Mouse (Mus musculus) right cerebral cortex, postnatal 36 days (tissue): ENCODE measurements at regions not wholly inside any gene's neighbourhood (a gene's known extent, or its start where the extent isn't known, plus 50 kb on each side); places are given as distances from the start of the nearest gene placed in this dataset.

Experiments used
- DNase-seq, 2 experiments: peaks; one replicate each; pipeline ENCODE4 v3.0.0; 2022; ENCODE audit warnings: low spot score in 2 of 2, mixed read lengths in 1 of 2

DNA sequence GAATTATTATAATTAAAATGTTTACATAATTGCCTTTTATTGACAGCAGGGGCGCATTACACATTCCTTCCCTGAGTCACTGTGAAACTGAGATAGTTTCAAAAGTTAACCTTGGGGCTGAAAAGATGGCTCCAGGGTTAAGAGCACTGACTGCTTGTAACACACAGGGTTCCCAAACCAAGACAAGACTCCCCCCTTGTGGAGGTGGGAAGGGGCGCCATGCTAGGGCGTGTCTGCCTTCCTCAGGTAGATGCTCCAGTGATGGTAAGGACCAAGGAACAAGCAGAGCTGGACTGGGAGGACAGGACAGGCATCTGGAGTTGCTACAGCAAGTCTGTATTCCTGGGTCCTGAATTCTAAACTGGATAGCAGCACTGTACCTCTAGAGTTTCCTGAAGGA lies 351.9 kb downstream of the Tbc1d22a start:
- no peak for DNase-seq

DNA sequence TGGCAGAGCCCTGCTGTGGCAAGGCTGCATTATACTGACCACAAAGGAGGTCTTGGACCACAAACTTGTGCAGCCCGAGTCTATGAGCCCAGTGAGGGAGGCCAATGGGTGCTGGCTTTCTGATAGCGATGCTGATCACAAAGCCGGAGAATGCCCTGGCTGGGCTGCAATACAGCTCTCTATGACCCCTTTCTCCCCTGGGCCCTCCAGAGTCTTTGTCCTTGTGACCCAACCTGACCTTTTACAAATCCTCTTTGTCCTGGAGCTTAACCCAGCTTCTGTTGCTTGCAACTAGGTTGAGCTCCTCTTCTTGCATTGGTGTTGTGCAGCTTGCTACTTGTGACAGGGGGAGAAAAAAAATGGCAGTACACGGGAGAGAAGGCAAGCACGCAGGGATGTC lies 360.1 kb downstream of the Tbc1d22a start:
- DNase-seq, result no peak

GRCm38 (mm10) chr15:86576666-86577065 lies 362.4 kb downstream of the Tbc1d22a start:
- DNase-seq, result no peak

- DNase-seq, result no peak
Measured at GRCm38 (mm10) chr15:86578689-86579088, 364.4 kb downstream of the Tbc1d22a start.

GRCm38 (mm10) chr15:86582240-86583090 lies 368.2 kb downstream of the Tbc1d22a start:
- DNase-seq, result no peak

GRCm38 (mm10) chr15:86585716-86586115 lies 371.5 kb downstream of the Tbc1d22a start:
- no peak for DNase-seq

DNA sequence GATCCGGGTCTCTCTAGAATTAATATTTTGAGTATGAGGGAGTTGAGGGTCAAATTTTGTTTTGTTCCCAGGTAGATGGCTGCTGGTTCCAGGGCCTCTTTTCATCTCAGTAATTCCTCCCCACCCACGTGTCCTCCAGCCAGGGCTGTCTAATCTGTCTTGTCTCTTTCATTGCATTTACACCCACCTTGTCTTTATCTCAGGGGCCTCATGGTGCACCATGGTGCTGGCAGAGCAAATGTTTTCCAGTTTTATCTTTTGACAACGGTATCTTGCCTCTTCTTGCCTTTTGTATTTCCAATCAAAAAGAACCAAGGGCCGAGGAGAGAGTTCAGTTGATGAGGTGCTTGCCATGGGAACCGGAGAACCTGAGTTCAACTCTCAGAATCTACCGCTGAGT lies 372.9 kb downstream of the Tbc1d22a start:
- no peak for DNase-seq

DNA sequence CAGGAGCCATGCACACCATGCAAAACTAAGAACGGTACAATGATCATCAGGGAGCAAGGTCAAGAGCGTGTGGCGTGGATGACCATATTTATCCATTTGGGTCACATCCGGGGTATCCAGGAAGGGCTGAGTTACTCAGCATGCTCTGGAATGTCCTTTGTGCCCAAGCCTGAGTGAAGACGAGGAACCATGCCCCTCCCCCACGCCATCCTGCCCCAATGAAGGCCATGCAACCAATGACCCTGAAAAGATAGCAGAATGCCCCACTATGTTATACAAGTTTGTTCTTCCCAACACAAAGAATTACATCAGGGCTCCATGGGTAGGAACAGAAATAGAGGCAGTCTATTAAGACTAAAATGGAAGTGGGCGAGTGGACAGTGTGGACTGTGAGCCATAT lies 375.8 kb downstream of the Tbc1d22a start:
- no peak for DNase-seq

GRCm38 (mm10) chr15:86590896-86591295 lies 376.6 kb downstream of the Tbc1d22a start:
- DNase-seq, result no peak

- DNase-seq, result peak; percentile 22 to 55
Measured at GRCm38 (mm10) chr15:86593404-86593803, 379.1 kb downstream of the Tbc1d22a start.

DNA sequence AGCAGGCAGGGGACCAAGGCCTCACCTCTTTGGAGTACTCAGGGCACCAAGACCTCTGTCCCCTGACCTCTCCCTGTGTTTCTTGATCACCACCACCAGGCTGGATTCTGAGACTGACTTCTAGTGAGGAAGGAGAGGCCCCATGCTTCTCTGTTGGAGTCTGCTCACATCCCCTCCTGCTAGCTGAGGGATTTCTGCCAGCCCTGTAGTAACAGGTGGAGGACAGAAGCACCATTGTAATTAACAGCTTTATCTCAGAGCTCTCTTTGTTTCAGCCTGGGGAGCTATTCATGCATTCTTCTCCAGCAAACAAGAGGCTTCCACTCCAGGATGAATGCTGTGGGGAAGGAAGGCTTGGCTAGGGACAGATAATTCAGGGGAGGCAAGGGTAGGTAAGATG lies 392.2 kb downstream of the Tbc1d22a start:
- no peak for DNase-seq

DNA sequence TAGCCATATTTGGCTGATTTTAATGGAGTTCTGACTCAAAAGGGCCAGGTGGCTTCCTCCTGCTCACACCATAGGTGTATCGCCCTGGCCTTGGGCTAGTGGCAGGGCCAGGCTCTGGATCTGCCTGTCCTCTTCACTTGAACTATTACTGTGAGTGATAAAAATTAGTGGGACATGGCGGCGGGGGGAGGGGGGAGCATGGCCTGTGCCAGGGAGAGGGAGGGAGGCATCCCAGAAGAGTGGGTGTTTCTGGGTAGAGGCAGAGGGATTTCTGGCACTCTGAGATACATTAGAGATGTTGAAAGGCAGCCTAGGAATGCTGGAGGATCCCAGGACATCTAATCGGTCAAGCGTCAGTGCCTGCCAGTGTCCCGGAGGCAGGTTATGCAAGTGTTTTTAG lies 395.4 kb downstream of the Tbc1d22a start:
- no peak for DNase-seq

DNA sequence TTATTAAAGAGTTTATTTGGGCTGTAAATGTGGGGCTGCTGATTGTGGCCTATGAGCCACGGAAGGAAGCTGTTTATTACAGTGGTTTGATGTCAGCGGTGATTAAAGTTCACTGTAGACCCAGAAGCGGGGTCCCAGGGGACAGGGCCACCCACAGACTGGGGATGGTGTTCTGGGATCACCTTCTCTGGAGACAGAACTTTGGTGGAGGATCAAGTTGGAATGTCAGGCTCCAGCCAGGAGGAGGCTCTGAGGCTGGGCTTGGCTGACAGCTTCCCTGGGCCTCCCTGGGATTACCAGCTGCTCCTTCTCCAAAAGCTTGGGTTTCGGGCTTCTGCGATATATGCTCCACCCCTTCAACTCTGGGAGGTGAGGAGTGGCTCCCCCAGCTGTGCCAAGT lies 417.1 kb downstream of the Tbc1d22a start:
- no peak for DNase-seq

GRCm38 (mm10) chr15:86645244-86645643 lies 431.0 kb downstream of the Tbc1d22a start:
- DNase-seq, result no peak

DNA sequence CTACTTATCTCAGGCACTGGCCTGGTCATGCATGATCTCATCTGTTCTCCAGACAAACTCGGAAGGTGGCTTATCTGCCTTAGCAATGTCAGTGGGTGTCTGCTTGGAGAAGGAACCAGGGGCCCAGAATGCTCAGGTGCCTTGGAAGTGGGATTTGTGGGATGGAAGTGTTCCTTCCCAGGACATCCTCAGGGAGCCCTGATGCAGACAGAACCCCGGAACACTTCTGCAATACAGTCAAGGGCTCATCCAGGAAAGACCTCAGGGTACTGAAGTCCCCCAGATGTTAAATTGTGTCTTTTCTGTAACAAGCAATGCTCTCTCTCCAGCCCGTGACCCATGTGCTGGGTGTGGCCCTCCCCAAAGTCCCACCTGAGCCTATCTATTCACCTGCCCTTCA lies 433.9 kb downstream of the Tbc1d22a start:
- DNase-seq, result no peak

DNA sequence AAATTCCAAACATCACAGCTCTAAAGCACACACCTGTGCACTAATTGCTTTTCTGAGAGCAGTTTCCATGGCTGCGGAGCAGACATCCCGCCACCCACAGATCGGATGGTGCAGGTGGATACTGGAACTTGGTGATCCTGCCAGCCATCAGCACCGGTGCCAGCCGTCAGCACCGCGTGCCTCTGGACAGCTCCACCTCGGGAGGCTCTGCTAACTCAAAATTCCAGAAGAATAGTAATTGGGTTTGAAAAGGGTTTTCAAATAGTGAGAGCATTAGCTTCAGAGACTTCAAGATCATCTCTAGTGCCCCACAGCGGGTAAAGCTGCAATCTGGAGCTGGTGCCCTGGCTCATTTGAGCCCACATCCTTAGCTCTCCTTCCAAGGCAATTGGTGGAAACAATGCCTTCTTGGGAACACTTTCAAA lies 458.8 kb downstream of the Tbc1d22a start:
- peak; percentile 12 to 16 for DNase-seq

GRCm38 (mm10) chr15:86677016-86677415 lies 462.8 kb downstream of the Tbc1d22a start:
- peak in 1 of 2 experiments; percentile 4 for DNase-seq

- DNase-seq, result no peak
Measured at GRCm38 (mm10) chr15:86683081-86683480, 468.8 kb downstream of the Tbc1d22a start.

GRCm38 (mm10) chr15:86689694-86690093 lies 475.4 kb downstream of the Tbc1d22a start:
- DNase-seq, result no peak

GRCm38 (mm10) chr15:86696806-86697205 lies 482.5 kb downstream of the Tbc1d22a start:
- DNase-seq, result peak; percentile 29 to 34

DNA sequence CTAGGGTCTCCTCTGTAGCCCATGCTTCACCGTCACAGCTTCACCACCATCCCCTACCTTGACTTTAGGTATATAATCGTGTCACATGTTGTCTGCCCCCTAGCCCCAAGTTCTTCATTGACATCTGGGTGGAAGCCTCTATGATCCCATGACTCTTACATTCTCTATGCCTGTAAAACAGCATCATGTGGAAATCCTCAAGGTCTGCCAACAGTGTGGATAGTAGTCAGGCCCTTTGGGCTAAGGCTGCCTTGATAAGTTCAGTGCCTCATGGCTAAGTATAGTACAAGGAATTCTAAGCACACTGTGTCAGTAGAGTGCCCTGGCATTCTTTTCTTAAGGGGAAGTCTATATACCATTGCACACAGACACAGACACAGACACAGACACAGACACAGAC lies 496.2 kb downstream of the Tbc1d22a start:
- no peak for DNase-seq

DNA sequence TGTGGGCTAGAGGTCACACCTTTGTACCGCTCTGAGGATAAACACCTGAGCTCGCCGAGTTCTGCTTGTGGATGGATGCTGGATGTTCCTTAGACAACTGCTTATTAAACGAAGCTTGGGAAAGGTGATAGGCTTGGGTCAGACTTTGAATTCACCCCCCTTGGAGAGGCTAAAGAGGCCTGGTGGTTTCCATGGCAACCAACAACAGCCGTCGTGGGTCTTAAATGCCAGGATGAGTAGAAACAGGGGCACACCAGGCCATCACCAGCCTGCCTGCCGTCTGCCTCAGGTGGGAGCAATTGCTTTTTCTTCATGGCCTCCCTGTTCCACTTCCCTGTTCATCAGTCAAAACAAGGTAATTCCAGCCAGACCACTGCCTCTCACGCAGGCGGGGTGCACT lies 504.1 kb downstream of the Tbc1d22a start:
- no peak for DNase-seq

- DNase-seq, result no peak
Measured at GRCm38 (mm10) chr15:86719088-86719487, 504.8 kb downstream of the Tbc1d22a start.

- DNase-seq, result no peak
Measured at GRCm38 (mm10) chr15:86721131-86721530, 506.9 kb downstream of the Tbc1d22a start.
